Mouse (Mus musculus): ENCODE results near the gene Dlgap5. TPM values are rescaled to one million over a fixed set of nuclear protein-coding genes. Genes with fewer than 3 reads are reported as not detected.
A peak's percentile ranks its signal among the peaks of the same experiment; 100 is the strongest.

Gene Dlgap5
- total and polyA plus RNA-seq, 3 experiments: 48.9 to 62.9 (median 53.5) TPM

- Histone ChIP-seq H3K4me2 (ENCODE audit: insufficient read depth, low read depth, poor library complexity, severe bottlenecking) (no peak overlapping the region), H3K4me1 (ENCODE audit: control insufficient read depth in 1 of 2, insufficient read depth in 2 of 2) (peaks cover 0 to 18% of the 10 kb centered on the region in 2 experiments; a peak in 2 of 4 replicates), H3K27ac (ENCODE audit: insufficient read depth, low read depth) (no peak overlapping the region)
Measured at GRCm38 (mm10) chr14:47352272-47352671, 65.9 kb downstream of the Dlgap5 start.

DNA sequence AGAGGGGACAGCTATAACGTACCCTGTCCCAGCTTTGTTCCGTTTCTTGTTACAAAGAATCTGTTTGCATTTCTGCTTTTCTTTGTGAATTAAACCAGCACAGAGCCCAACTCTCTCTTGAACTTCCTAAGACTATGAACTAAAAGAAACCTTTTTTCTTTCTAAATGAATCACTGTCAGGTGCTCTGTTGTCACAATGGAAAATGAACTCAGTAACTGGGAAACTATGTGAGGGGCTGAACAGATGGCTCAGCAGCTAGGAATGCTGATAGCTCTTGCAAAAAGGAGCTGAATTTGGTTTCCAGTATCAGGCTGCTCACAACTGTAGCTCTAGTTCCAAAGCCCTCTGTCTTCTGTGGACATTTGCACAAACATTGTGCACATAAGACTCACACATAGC lies 67.2 kb downstream of the Dlgap5 start:
- dilution Hi-C loops (cut with MboI; ENCODE audit: extremely low pct_ligation_motif_present, extremely low pct_unique_long_range_greater_than_20kb, low sequenced_read_pairs): no loop called here
- Histone ChIP-seq H3K9me3 (replicated peaks; ENCODE audit: low read length) (no peaks in the 10 kb centered on the region), H3K27me3 (replicated peaks) (no peaks in the 10 kb centered on the region), H3K4me1 (ENCODE audit: control insufficient read depth in 1 of 2, insufficient read depth in 2 of 2) (peaks cover 0 to 18% of the 10 kb centered on the region in 2 experiments; a peak in 2 of 4 replicates), H3K4me2 (ENCODE audit: insufficient read depth, low read depth, poor library complexity, severe bottlenecking) (no peak overlapping the region), H3K4me3 (replicated peaks in 1 of 3; ENCODE audit: low read depth in 2 of 3, low read length in 2 of 3, poor library complexity in 1 of 3) (no peak overlapping the region), H3K36me3 (replicated peaks in 1 of 2; ENCODE audit: control insufficient read depth in 1 of 2, insufficient read depth in 1 of 2, low read length in 1 of 2) (no peaks in the 10 kb centered on the region), H3K9ac (ENCODE audit: insufficient read depth, low read depth) (no peak overlapping the region), H3K79me2 (replicated peaks; ENCODE audit: control insufficient read depth, extremely low read depth, insufficient read depth, poor library complexity, severe bottlenecking) (no peaks in the 10 kb centered on the region), H3K27ac (ENCODE audit: insufficient read depth, low read depth) (no peak overlapping the region)
- DNase-seq (ENCODE audit: extremely low read depth): peak; percentile 34
- in situ Hi-C loops (cut with MboI; ENCODE audit: low pct_ligation_motif_present, low pct_unique_long_range_greater_than_20kb, low sequenced_read_pairs): no loop called here
- no peak for TF ChIP-seq RCOR1 (conservative IDR thresholded peaks at IDR 0.05; ENCODE audit: low read depth, low read length)
- TF ChIP-seq CTCF (conservative IDR thresholded peaks at IDR 0.05 in 1 of 2, IDR thresholded peaks at IDR 0.05 in 1 of 2; ENCODE audit: low read depth in 2 of 2, low read length in 2 of 2): no peak
- no peak for TF ChIP-seq POLR2AphosphoS2 (IDR thresholded peaks at IDR 0.05; ENCODE audit: low read depth, low read length)
- no peak for TF ChIP-seq PAX5 (IDR thresholded peaks at IDR 0.05; ENCODE audit: low read length)
- TF ChIP-seq TBP (conservative IDR thresholded peaks at IDR 0.05; ENCODE audit: low read depth, low read length): no peak
- peak; percentile 48; the same call in 1 of the 2 replicates for TF ChIP-seq TCF12 (IDR thresholded peaks at IDR 0.05; ENCODE audit: low read depth, low read length)
- TF ChIP-seq UBTF (IDR thresholded peaks at IDR 0.05; ENCODE audit: low read depth, low read length): no peak
- TF ChIP-seq MYC (IDR thresholded peaks at IDR 0.05; ENCODE audit: low read depth, low read length): no peak
- no peak for TF ChIP-seq CHD2 (IDR thresholded peaks at IDR 0.05; ENCODE audit: low read length)
- no peak for TF ChIP-seq POLR2A (IDR thresholded peaks at IDR 0.05; ENCODE audit: low read depth, low read length)
- peak; percentile 73; the same call in 1 of the 2 replicates for TF ChIP-seq JUND (conservative IDR thresholded peaks at IDR 0.05; ENCODE audit: low read depth, low read length)
- TF ChIP-seq MAFK (IDR thresholded peaks at IDR 0.05; ENCODE audit: insufficient replicate concordance, low read length): no peak
- TF ChIP-seq NRF1 (IDR thresholded peaks at IDR 0.05; ENCODE audit: low read depth, low read length): no peak
- no peak for TF ChIP-seq NELFE (IDR thresholded peaks at IDR 0.05; ENCODE audit: low read depth, low read length)
- TF ChIP-seq MEF2A (IDR thresholded peaks at IDR 0.05; ENCODE audit: borderline replicate concordance, low read depth, low read length): no peak
- TF ChIP-seq ZMIZ1 (IDR thresholded peaks at IDR 0.05; ENCODE audit: low read depth, low read length): no peak
- no peak for TF ChIP-seq USF1 (IDR thresholded peaks at IDR 0.05; ENCODE audit: low read depth, low read length)
- TF ChIP-seq USF2 (conservative IDR thresholded peaks at IDR 0.05; ENCODE audit: low read depth, low read length): no peak
- no peak for TF ChIP-seq SMC3 (IDR thresholded peaks at IDR 0.05; ENCODE audit: low read depth, low read length)
- TF ChIP-seq ELF1 (IDR thresholded peaks at IDR 0.05; ENCODE audit: low read depth, low read length): no peak
- TF ChIP-seq RAD21 (IDR thresholded peaks at IDR 0.05; ENCODE audit: low read depth, low read length): no peak
- no peak for TF ChIP-seq KAT2A (IDR thresholded peaks at IDR 0.05; ENCODE audit: insufficient replicate concordance, low read length)
- TF ChIP-seq HCFC1 (IDR thresholded peaks at IDR 0.05; ENCODE audit: low read depth, low read length): no peak
- no peak for TF ChIP-seq MXI1 (IDR thresholded peaks at IDR 0.05; ENCODE audit: low read depth, low read length)
- TF ChIP-seq JUN (IDR thresholded peaks at IDR 0.05; ENCODE audit: insufficient read depth, low read depth, low read length): peak; percentile 61; the same call in 1 of the 2 replicates
- peak; percentile 80 for TF ChIP-seq EP300 (IDR thresholded peaks at IDR 0.05; ENCODE audit: low read length)
- no peak for TF ChIP-seq E2F4 (IDR thresholded peaks at IDR 0.05; ENCODE audit: insufficient replicate concordance, low read depth, low read length)
- peak; percentile 71 for TF ChIP-seq IRF4 (IDR thresholded peaks at IDR 0.05; ENCODE audit: low read depth, low read length)
- TF ChIP-seq SIN3A (IDR thresholded peaks at IDR 0.05; ENCODE audit: low read length): no peak
- TF ChIP-seq MAX (IDR thresholded peaks at IDR 0.05; ENCODE audit: low read length): no peak
- no peak for TF ChIP-seq ZC3H11A (IDR thresholded peaks at IDR 0.05; ENCODE audit: low read depth, low read length)
- TF ChIP-seq GABPA (IDR thresholded peaks at IDR 0.05; ENCODE audit: insufficient replicate concordance, low read depth, low read length): no peak
- TF ChIP-seq BHLHE40 (IDR thresholded peaks at IDR 0.05; ENCODE audit: low read depth, low read length): peak; percentile 62; the same call in 1 of the 2 replicates

More at GRCm38 (mm10) chr14:47352272-47352671, 65.9 kb downstream of the Dlgap5 start:
- no peaks in the 10 kb centered on the region for H3K9me3 ChIP-seq (replicated peaks; ENCODE audit: low read length)
- no peak for DNase-seq (ENCODE audit: extremely low read depth)
- no peak overlapping the region for H3K9ac ChIP-seq (ENCODE audit: insufficient read depth, low read depth)
- in situ Hi-C loops (cut with MboI; ENCODE audit: low pct_ligation_motif_present, low pct_unique_long_range_greater_than_20kb, low sequenced_read_pairs) (no loop called here), dilution Hi-C loops (cut with MboI; ENCODE audit: extremely low pct_ligation_motif_present, extremely low pct_unique_long_range_greater_than_20kb, low sequenced_read_pairs) (no loop called here)
- no peaks in the 10 kb centered on the region for H3K27me3 ChIP-seq (replicated peaks)
- no peak for TF ChIP-seq ELF1 (IDR thresholded peaks at IDR 0.05; ENCODE audit: low read depth, low read length)
- TF ChIP-seq CHD2 (IDR thresholded peaks at IDR 0.05; ENCODE audit: low read length): no peak
- TF ChIP-seq RAD21 (IDR thresholded peaks at IDR 0.05; ENCODE audit: low read depth, low read length): no peak
- no peak for TF ChIP-seq ETS1 (conservative IDR thresholded peaks at IDR 0.05; ENCODE audit: low read depth, low read length)
- no peaks in the 10 kb centered on the region for H3K79me2 ChIP-seq (replicated peaks; ENCODE audit: control insufficient read depth, extremely low read depth, insufficient read depth, poor library complexity, severe bottlenecking)
- no peaks in the 10 kb centered on the region for H3K36me3 ChIP-seq (replicated peaks in 1 of 2; ENCODE audit: control insufficient read depth in 1 of 2, insufficient read depth in 1 of 2, low read length in 1 of 2)
- H3K4me3 ChIP-seq (replicated peaks in 1 of 3; ENCODE audit: low read depth in 2 of 3, low read length in 2 of 3, poor library complexity in 1 of 3): no peak overlapping the region

All from CH12.LX (cell line).